In the genomic region with DNA sequence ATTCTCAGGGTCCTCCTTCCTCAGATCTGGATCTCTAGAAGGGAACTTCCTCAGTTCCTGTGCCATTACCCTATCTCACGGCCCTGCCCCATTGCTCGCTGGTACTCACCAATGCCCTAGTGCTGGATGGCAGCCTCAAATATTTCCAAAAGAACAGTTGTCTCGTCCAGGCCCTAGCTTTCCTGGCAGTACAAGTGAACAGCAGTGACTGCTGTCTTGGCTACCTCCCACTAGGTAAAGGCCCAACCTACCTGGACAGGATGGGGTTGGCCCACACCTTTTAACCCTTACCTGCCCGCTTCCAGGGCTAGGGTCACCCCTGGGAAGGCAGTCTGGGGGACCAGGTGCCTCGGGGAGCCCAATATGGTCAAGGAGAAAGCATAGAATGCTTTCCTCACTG, we compare ENCODE assay signal across 16 mouse cellular contexts. TPM values are rescaled to one million over a fixed set of nuclear protein-coding genes. Genes with fewer than 3 reads are reported as not detected.
DNase-seq lines count a peak whose midpoint lies in the region; ATAC-seq lines count a peak whose summit lies in the region.
"Had no signal": no experiment of that assay in that cellular context is flagged by ENCODE, and none has a peak within 500 bp of the region (broad histone marks: within the 10 kb centered on the region; RNA-seq: fewer than 3 reads in every experiment).

No protein-coding gene starts in this region.

- no peaks in the 10 kb centered on the region for H3K27me3 ChIP-seq in embryonic facial prominence, embryonic 15.5 days
- no peaks in the 10 kb centered on the region for H3K27me3 ChIP-seq in lung, embryonic 16.5 days (ENCODE audit: control insufficient read depth, insufficient read depth, low read depth, low read length)
- H3K27me3 ChIP-seq: neural tube, embryonic 12.5 days had no signal

- 0 out of 2 replicates have a peak, but pooled peaks cover 1% of the 10 kb centered on the region for H3K36me3 ChIP-seq in embryonic facial prominence, embryonic 15.5 days
- no peaks in the 10 kb centered on the region; the same call in 1 of the 2 replicates for H3K36me3 ChIP-seq in lung, embryonic 16.5 days (ENCODE audit: control insufficient read depth, insufficient read depth, low read length)
- H3K36me3 ChIP-seq: neural tube, embryonic 12.5 days had no signal

- no peak overlapping the region for H3K4me2 ChIP-seq in embryonic facial prominence, embryonic 15.5 days (replicated peaks)
- peak overlapping the region; percentile 30; the same call in 1 of the 2 replicates for H3K4me2 ChIP-seq in lung, embryonic 16.5 days (ENCODE audit: low read depth, low read length)
- H3K4me2 ChIP-seq: midbrain, embryonic 11.5 days; neural tube, embryonic 12.5 days had no signal

- peak; percentile 16 for DNase-seq in urinary bladder, postnatal 14 days (ENCODE audit: low spot score)
- DNase-seq in urinary bladder, postnatal 10 days (ENCODE audit: low spot score) = no peak
- DNase-seq in spleen, postnatal 36 days (ENCODE audit: low spot score in 2 of 2) = no peak
- DNase-seq in embryo, embryonic 11 days = no peak
- no peak for DNase-seq in urinary bladder, postnatal 25 days (ENCODE audit: low spot score)
- DNase-seq: gastrocnemius, postnatal 14 days had no signal

- 0 out of 2 replicates have a peak overlapping the region, but pooled peaks have one; percentile 48 for H3K27ac ChIP-seq in embryonic facial prominence, embryonic 15.5 days (replicated peaks)
- H3K27ac ChIP-seq in lung, embryonic 16.5 days (ENCODE audit: low read length) = peak overlapping the region; percentile 79
- H3K27ac ChIP-seq: hindbrain, postnatal 0 days; layer of hippocampus, adult 2 months; neural tube, embryonic 12.5 days had no signal

- 48% methylated on average over 5 of the region's 5 CpGs for WGBS in embryonic facial prominence, embryonic 15.5 days
- 46% methylated on average over 5 of the region's 5 CpGs for WGBS in lung, embryonic 16.5 days

- H3K9ac ChIP-seq in embryonic facial prominence, embryonic 15.5 days = no peak overlapping the region
- H3K9ac ChIP-seq in lung, embryonic 16.5 days (ENCODE audit: low read length) = peak overlapping the region; percentile 35; the same call in 1 of the 2 replicates
- H3K9ac ChIP-seq: neural tube, embryonic 12.5 days had no signal

- 0 out of 2 replicates have a peak overlapping the region, but pooled peaks have one; percentile 3 for H3K4me3 ChIP-seq in embryonic facial prominence, embryonic 15.5 days (replicated peaks)
- H3K4me3 ChIP-seq in lung, embryonic 16.5 days (ENCODE audit: low read length) = peak overlapping the region; percentile 41
- H3K4me3 ChIP-seq: layer of hippocampus, adult 2 months; neural tube, embryonic 12.5 days had no signal

- H3K9me3 ChIP-seq in embryonic facial prominence, embryonic 15.5 days (replicated peaks) = no peaks in the 10 kb centered on the region
- no peaks in the 10 kb centered on the region for H3K9me3 ChIP-seq in lung, embryonic 16.5 days (ENCODE audit: control insufficient read depth, low read length)
- H3K9me3 ChIP-seq: neural tube, embryonic 12.5 days had no signal

- no peaks in the 10 kb centered on the region for H3K4me1 ChIP-seq in embryonic facial prominence, embryonic 15.5 days
- no peaks in the 10 kb centered on the region for H3K4me1 ChIP-seq in lung, embryonic 16.5 days (replicated peaks; ENCODE audit: control insufficient read depth, insufficient read depth, low read length)
- H3K4me1 ChIP-seq: neural tube, embryonic 12.5 days had no signal

- ATAC-seq in embryonic facial prominence, embryonic 15.5 days (ENCODE audit: insufficient number of reproducible peaks, low FRiP score, low TSS enrichment, low read depth) = no peak
- ATAC-seq in lung, embryonic 16.5 days (ENCODE audit: low read depth) = peak; percentile 64
- ATAC-seq: forebrain, embryonic 14.5 days; hindbrain, postnatal 0 days had no signal

RNA-seq across cellular contexts. Expression of gene Ccdc120, which starts 9.6 kb away (rescaled TPM):
- polyA plus RNA-seq in embryonic facial prominence, embryonic 15.5 days (2015; fragmentation: Nextera tagmentation; extraction: Ambion mirVana) = 17.2 and 22.1 TPM in 2 replicates
- 25.1 and 27.0 TPM in 2 replicates for polyA plus RNA-seq in lung, embryonic 16.5 days (2015; fragmentation: Nextera tagmentation; extraction: Ambion mirVana)

RNA-seq across cellular contexts. Expression of gene Praf2, which starts 12.9 kb away (rescaled TPM):
- 73.5 and 74.7 TPM in 2 replicates for polyA plus RNA-seq in embryonic facial prominence, embryonic 15.5 days (2015; fragmentation: Nextera tagmentation; extraction: Ambion mirVana)
- 54.7 and 60.6 TPM in 2 replicates for polyA plus RNA-seq in lung, embryonic 16.5 days (2015; fragmentation: Nextera tagmentation; extraction: Ambion mirVana)

RNA-seq across cellular contexts. Expression of gene Gm45208, which starts 19.1 kb away (rescaled TPM):
- polyA plus RNA-seq in embryonic facial prominence, embryonic 15.5 days (2015; fragmentation: Nextera tagmentation; extraction: Ambion mirVana) = 0.44 and 0.66 TPM in 2 replicates
- polyA plus RNA-seq in lung, embryonic 16.5 days (2015; fragmentation: Nextera tagmentation; extraction: Ambion mirVana) = 0.72 and 1.7 TPM in 2 replicates
- polyA plus RNA-seq: embryonic facial prominence, embryonic 11.5 days; forebrain, embryonic 14.5 days; heart, embryonic 14.5 days; limb, embryonic 11.5 days; midbrain, embryonic 11.5 days; neural tube, embryonic 12.5 days had no signal

RNA-seq across cellular contexts. Expression of gene Tfe3, which starts 21.3 kb away (rescaled TPM):
- 32.8 and 35.9 TPM in 2 replicates for polyA plus RNA-seq in embryonic facial prominence, embryonic 15.5 days (2015; fragmentation: Nextera tagmentation; extraction: Ambion mirVana)
- 27.1 and 28.0 TPM in 2 replicates for polyA plus RNA-seq in lung, embryonic 16.5 days (2015; fragmentation: Nextera tagmentation; extraction: Ambion mirVana)

RNA-seq across cellular contexts. Expression of gene Wdr45, which starts 27.0 kb away (rescaled TPM):
- 40.6 and 48.0 TPM in 2 replicates for polyA plus RNA-seq in embryonic facial prominence, embryonic 15.5 days (2015; fragmentation: Nextera tagmentation; extraction: Ambion mirVana)
- 102 and 122 TPM in 2 replicates for polyA plus RNA-seq in lung, embryonic 16.5 days (2015; fragmentation: Nextera tagmentation; extraction: Ambion mirVana)
